Mouse (Mus musculus) myocyte (in vitro differentiated cells): ENCODE data around the gene Trmo. TPM values are rescaled to one million over a fixed set of nuclear protein-coding genes. Genes with fewer than 3 reads are reported as not detected.

Source experiments
- H3K27me3 ChIP-seq: one replicate; pipeline ENCODE4 v1.6.1; 2011; ENCODE audit not compliant: control insufficient read depth, insufficient read depth, insufficient read length
- H3K36me3 ChIP-seq: one replicate; pipeline ENCODE4 v1.6.1; 2011; ENCODE audit not compliant: control insufficient read depth, insufficient read depth
- H3K4me2 ChIP-seq: one replicate; pipeline ENCODE4 v1.6.1; 2011; ENCODE audit warnings: low read depth, control low read depth
- H3K4me3 ChIP-seq: one replicate; pipeline ENCODE4 v1.5.1; 2011; ENCODE audit warnings: mild to moderate bottlenecking, control low read depth, moderate library complexity
- H3K79me2 ChIP-seq: one replicate; pipeline ENCODE4 v1.6.1; 2011; ENCODE audit not compliant: control insufficient read depth, insufficient read depth
- H3ac ChIP-seq: one replicate; pipeline ENCODE4 v1.6.1; 2011; ENCODE audit not compliant: control insufficient read depth, insufficient read length
- CEBPB ChIP-seq: IDR thresholded peaks from 2 replicates; pipeline ENCODE4 v1.6.1; 2011; ENCODE audit warnings: mild to moderate bottlenecking, moderate library complexity; ENCODE audit not compliant: poor library complexity, insufficient read depth, severe bottlenecking
- E2F4 ChIP-seq: IDR thresholded peaks from one replicate; pipeline ENCODE4 v1.6.1; 2011; ENCODE audit warnings: mild to moderate bottlenecking, control low read depth, moderate library complexity; ENCODE audit not compliant: insufficient read depth
- MAX ChIP-seq: IDR thresholded peaks from one replicate; pipeline ENCODE4 v1.6.1; 2011; ENCODE audit warnings: low read depth, mild to moderate bottlenecking, control low read depth
- MYOD1 ChIP-seq, 3 experiments: IDR thresholded peaks; one replicate each; pipeline ENCODE4 v1.6.1; 2011; ENCODE audit warnings: control low read depth in 2 of 3, low read depth in 2 of 3, mild to moderate bottlenecking in 2 of 3, moderate library complexity in 1 of 3; ENCODE audit not compliant: insufficient read length in 2 of 3, control insufficient read depth in 1 of 3
- MYOG ChIP-seq, 3 experiments: IDR thresholded peaks; one replicate each; pipeline ENCODE4 v1.6.1; 2011; ENCODE audit warnings: control low read depth in 2 of 3, low read depth in 2 of 3, mild to moderate bottlenecking in 2 of 3; ENCODE audit not compliant: insufficient read length in 2 of 3, control insufficient read depth in 1 of 3, insufficient read depth in 1 of 3
- POLR2A ChIP-seq: IDR thresholded peaks from one replicate; pipeline ENCODE4 v1.6.1; 2011; ENCODE audit warnings: low read depth, mild to moderate bottlenecking, control low read depth, moderate library complexity; ENCODE audit not compliant: insufficient read length
- POLR2AphosphoS2 ChIP-seq: IDR thresholded peaks from one replicate; pipeline ENCODE4 v1.6.1; 2011; ENCODE audit warnings: low read depth, control low read depth; ENCODE audit not compliant: insufficient read length
- REST ChIP-seq: IDR thresholded peaks from one replicate; pipeline ENCODE4 v1.6.1; 2011; ENCODE audit warnings: mild to moderate bottlenecking, control low read depth, moderate library complexity; ENCODE audit not compliant: insufficient read depth, insufficient read length
- SRF ChIP-seq: IDR thresholded peaks from one replicate; pipeline ENCODE4 v1.6.1; 2011; ENCODE audit warnings: low read depth; ENCODE audit not compliant: control insufficient read depth, insufficient read length
- TCF12 ChIP-seq: IDR thresholded peaks from one replicate; pipeline ENCODE4 v1.6.1; 2011; ENCODE audit warnings: mild to moderate bottlenecking, control low read depth; ENCODE audit not compliant: poor library complexity, insufficient read depth, severe bottlenecking
- TCF3 ChIP-seq: IDR thresholded peaks from one replicate; pipeline ENCODE4 v1.6.1; 2011; ENCODE audit warnings: low read depth, control low read depth; ENCODE audit not compliant: insufficient read length
- USF1 ChIP-seq: IDR thresholded peaks from one replicate; pipeline ENCODE4 v1.6.1; 2011; ENCODE audit warnings: low read depth, mild to moderate bottlenecking, control low read depth, moderate library complexity
- polyA plus RNA-seq: library from polyadenylated mRNA; unstranded; fragments of >200 nt; fragmentation: generic; extraction: Trizol; gene quantifications from one replicate; pipeline ENCODE4 v1.2.1, GENCODE M21; 2012; ENCODE audit warnings: missing spikeins

The Trmo gene
- polyA plus RNA-seq, 1 experiment: 3.1 TPM

DNA sequence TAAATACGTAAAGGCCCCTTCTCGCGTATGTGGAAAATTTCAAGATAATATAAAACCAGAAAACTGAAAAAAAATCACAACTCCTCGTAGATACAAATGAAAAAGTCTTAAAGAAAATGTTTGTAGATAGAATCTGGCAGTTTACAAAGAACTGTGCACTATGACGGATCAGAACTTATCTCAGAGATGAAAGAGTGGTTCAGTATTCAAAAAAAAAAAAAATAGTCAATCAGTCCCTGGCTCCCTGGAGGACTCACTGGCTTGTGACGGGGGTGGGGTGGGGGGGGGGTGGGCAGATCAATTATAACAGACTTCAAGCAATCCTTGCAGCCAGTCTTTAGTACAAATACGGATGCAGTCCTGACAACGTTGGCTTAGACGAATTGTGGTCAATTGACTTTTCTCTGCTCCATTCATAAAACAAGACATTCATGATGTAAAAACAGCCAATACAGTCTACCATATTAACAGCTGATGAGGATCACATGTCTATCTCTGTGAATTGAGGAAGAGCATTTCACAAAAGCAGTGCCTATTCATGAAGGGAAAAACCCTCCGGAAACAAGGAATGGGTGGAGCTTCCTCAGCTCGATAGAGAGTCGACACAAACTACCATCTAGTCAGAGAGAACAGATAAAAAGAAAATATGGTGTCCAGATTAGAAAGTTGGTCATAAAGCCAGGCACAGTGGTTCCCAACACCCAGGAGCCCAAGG lies 29.5 kb downstream of the Trmo start:
- TF ChIP-seq MAX (no peak), USF1 (no peak), TCF3 (no peak)
- no peaks in the 10 kb centered on the region for H3K79me2 ChIP-seq
- no peaks in the 10 kb centered on the region for H3K36me3 ChIP-seq
- H3K27me3 ChIP-seq: no peaks in the 10 kb centered on the region
- no peak overlapping the region for H3K4me3 ChIP-seq
- H3K4me2 ChIP-seq: no peak overlapping the region
- no peak overlapping the region for H3ac ChIP-seq

DNA sequence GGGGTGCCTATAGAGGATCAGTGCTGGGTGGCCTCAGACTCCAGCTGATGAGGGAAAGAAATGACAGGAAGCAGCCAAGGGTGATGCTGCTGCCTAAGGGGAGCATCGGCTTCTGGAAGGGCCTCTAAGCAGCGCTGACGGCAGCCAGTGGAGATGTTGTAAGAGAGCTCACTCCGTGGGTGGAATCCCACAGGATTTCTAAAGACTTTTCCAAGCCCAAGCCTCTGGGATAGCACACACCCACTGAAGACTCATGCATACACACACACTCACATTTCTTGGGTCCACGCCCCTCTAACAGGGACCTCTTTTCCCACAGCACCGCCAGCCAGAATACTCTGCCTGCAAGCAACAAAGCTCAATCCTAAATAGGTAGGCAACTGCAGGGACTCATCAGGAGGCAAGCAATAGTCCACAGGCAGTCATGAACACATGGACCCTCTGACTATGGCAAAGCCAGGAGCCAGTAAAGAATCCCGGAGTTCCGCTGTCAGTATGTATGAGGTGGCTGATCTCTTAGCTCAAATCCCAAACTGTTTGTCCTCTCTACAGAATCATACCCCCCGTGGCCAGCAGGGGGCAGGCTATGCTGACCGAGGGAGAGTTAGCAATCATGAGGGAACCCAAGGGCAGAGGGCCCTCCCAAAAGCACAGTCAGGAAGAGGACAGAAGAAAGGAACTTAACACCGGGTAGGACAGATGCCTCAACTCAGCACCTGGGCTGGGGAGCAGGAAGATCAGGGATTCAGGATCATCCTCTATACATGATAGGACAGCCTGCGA lies 32.7 kb downstream of the Trmo start:
- H3K27me3 ChIP-seq: no peaks in the 10 kb centered on the region
- H3ac ChIP-seq: no peak overlapping the region
- H3K4me2 ChIP-seq: no peak overlapping the region
- TF ChIP-seq MYOG (IDR thresholded peaks at IDR 0.05; ENCODE audit: control insufficient read depth in 1 of 3, insufficient read depth in 1 of 3, insufficient read length in 2 of 3, low read depth in 2 of 3): no peak
- H3K79me2 ChIP-seq: no peaks in the 10 kb centered on the region
- no peaks in the 10 kb centered on the region for H3K36me3 ChIP-seq
- H3K4me3 ChIP-seq: no peak overlapping the region

DNA sequence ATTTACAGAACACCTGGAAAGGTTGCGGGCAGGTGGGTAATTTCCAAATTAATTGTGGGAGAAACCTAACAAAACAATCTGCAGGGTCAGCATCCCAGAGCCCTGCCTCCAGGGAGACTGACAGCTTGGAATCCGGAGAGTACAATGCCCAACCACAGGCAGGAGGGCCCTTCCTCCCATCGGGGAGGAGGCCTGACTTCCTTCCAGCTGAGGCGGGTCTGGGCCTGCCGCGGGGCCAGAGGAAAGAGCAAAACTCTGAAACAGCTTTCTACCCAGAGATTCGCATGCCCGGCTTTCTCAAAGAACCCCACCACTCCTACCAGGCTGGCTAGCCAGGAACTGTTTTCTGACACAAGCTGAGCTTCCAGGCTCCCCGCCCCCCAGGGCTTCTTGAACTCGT lies 36.2 kb downstream of the Trmo start:
- Histone ChIP-seq H3K4me2 (no peak overlapping the region), H3K27me3 (no peaks in the 10 kb centered on the region), H3K79me2 (no peaks in the 10 kb centered on the region), H3ac (no peak overlapping the region), H3K4me3 (no peak overlapping the region), H3K36me3 (no peaks in the 10 kb centered on the region)
- TF ChIP-seq REST (no peak), TCF12 (no peak), POLR2A (no peak), MAX (no peak), MYOG (IDR thresholded peaks at IDR 0.05; ENCODE audit: control insufficient read depth in 1 of 3, insufficient read depth in 1 of 3, insufficient read length in 2 of 3, low read depth in 2 of 3) (no peak), USF1 (no peak), MYOD1 (IDR thresholded peaks at IDR 0.05; ENCODE audit: control insufficient read depth in 1 of 3, insufficient read length in 2 of 3, low read depth in 2 of 3) (no peak), POLR2AphosphoS2 (no peak), CEBPB (no peak), TCF3 (no peak), SRF (no peak), E2F4 (no peak)

DNA sequence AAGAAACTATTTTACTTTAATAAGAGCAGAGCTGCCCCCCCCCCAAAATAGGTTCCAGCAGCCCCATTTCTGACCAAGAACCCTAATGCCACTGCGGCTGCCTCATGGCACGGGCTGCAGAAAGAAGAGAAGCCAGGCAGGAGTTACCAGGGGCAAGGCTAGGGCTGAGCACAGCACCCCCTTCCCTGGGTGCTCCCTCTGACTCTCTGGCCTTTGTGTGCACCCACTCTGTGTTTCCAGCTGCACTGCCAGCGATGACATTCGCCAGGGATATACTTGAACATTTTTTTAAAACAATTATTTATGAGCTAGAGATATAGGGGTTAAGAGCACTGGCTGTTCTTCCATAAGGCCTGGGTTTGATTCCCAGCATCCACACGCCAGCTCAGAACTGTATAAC lies 39.7 kb downstream of the Trmo start:
- Histone ChIP-seq H3K79me2 (no peaks in the 10 kb centered on the region), H3K27me3 (peaks cover 8% of the 10 kb centered on the region), H3K4me3 (no peak overlapping the region), H3K36me3 (no peaks in the 10 kb centered on the region), H3K4me2 (no peak overlapping the region), H3ac (no peak overlapping the region)
- TF ChIP-seq TCF12: no peak
- TF ChIP-seq E2F4: no peak
- TF ChIP-seq USF1: no peak
- no peak for TF ChIP-seq MYOG (IDR thresholded peaks at IDR 0.05; ENCODE audit: control insufficient read depth in 1 of 3, insufficient read depth in 1 of 3, insufficient read length in 2 of 3, low read depth in 2 of 3)
- TF ChIP-seq MYOD1 (IDR thresholded peaks at IDR 0.05; ENCODE audit: control insufficient read depth in 1 of 3, insufficient read length in 2 of 3, low read depth in 2 of 3): no peak
- no peak for TF ChIP-seq SRF
- no peak for TF ChIP-seq CEBPB
- no peak for TF ChIP-seq REST
- TF ChIP-seq TCF3: no peak
- TF ChIP-seq POLR2AphosphoS2: no peak
- TF ChIP-seq POLR2A: no peak
- TF ChIP-seq MAX: no peak

DNA sequence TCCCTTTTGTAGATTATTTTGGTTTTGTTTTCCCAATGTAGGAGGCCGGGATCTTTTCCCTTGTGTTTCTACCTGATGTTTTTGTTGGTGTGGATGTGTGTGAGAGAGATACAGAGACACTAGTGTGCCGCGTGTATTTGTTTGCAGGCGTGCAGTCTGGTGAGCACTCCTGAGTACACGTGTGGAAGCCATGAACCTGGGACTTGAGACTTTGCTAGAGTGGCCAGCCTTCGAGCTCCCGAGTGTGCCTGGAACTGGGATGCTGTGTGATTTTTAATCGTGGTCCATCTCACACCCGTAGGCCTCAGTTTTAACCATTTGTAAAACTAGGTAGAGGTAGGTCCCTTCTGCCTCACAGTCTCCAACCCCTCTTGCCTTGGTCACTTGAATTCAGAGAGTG lies 40.3 kb downstream of the Trmo start:
- no peak overlapping the region for H3K4me3 ChIP-seq
- H3K36me3 ChIP-seq: no peaks in the 10 kb centered on the region
- H3K27me3 ChIP-seq: peaks cover 8% of the 10 kb centered on the region
- no peak overlapping the region for H3ac ChIP-seq
- no peak overlapping the region for H3K4me2 ChIP-seq
- no peak for TF ChIP-seq TCF3
- no peak for TF ChIP-seq MYOD1 (IDR thresholded peaks at IDR 0.05; ENCODE audit: control insufficient read depth in 1 of 3, insufficient read length in 2 of 3, low read depth in 2 of 3)
- no peak for TF ChIP-seq CEBPB
- no peak for TF ChIP-seq MAX
- no peak for TF ChIP-seq POLR2AphosphoS2
- no peak for TF ChIP-seq USF1
- TF ChIP-seq POLR2A: no peak
- TF ChIP-seq SRF: no peak
- TF ChIP-seq REST: no peak
- TF ChIP-seq TCF12: no peak
- no peak for TF ChIP-seq E2F4
- no peaks in the 10 kb centered on the region for H3K79me2 ChIP-seq
